Mouse (Mus musculus) cerebellum, adult (tissue): ENCODE data around the gene Ppp2r5e.
"Not testable (repeated sequence)": the region's sequence is repeated elsewhere in the genome, so short reads cannot be mapped to it uniquely, and the experiment has no call there.

Experiments
- ATAC-seq: cut with Nextera tagmentation; 2 replicates; pipeline ENCODE4 v1.9.2; 2017; ENCODE audit warnings: mild to moderate bottlenecking, moderate library complexity, mixed read lengths; ENCODE audit not compliant: insufficient number of reproducible peaks, low FRiP score, low TSS enrichment

Ppp2r5e gene

GRCm38 (mm10) chr12:75453027-75453426 is 143.0 kb downstream of the Ppp2r5e start:
- ATAC-seq = no peak

GRCm38 (mm10) chr12:75450592-75450991 is 145.5 kb downstream of the Ppp2r5e start:
- ATAC-seq = no peak

- no peak for ATAC-seq
Observed at GRCm38 (mm10) chr12:75450011-75450410, 146.0 kb downstream of the Ppp2r5e start.

- ATAC-seq = no peak
Observed at GRCm38 (mm10) chr12:75449475-75449966, 146.5 kb downstream of the Ppp2r5e start.

GRCm38 (mm10) chr12:75448921-75449320 is 147.1 kb downstream of the Ppp2r5e start:
- no peak for ATAC-seq

- ATAC-seq = no peak
Observed at GRCm38 (mm10) chr12:75446245-75446644, 149.8 kb downstream of the Ppp2r5e start.

GRCm38 (mm10) chr12:75432400-75432799 is 163.6 kb downstream of the Ppp2r5e start:
- ATAC-seq = not testable (repeated sequence)

GRCm38 (mm10) chr12:75429685-75430396 is 166.2 kb downstream of the Ppp2r5e start:
- ATAC-seq = no peak

GRCm38 (mm10) chr12:75428719-75429118 is 167.3 kb downstream of the Ppp2r5e start:
- no peak for ATAC-seq

- ATAC-seq = no peak
Observed at GRCm38 (mm10) chr12:75425882-75426281, 170.2 kb downstream of the Ppp2r5e start.

GRCm38 (mm10) chr12:75424817-75425216 is 171.2 kb downstream of the Ppp2r5e start:
- ATAC-seq = no peak

- no peak for ATAC-seq
Observed at GRCm38 (mm10) chr12:75424359-75424758, 171.7 kb downstream of the Ppp2r5e start.

- ATAC-seq = no peak
Observed at GRCm38 (mm10) chr12:75416681-75417080, 179.4 kb downstream of the Ppp2r5e start, which contains the start of gene Gphb5. Gene Gphb5 (minus strand): TSS chr12:75416781.

- ATAC-seq = no peak
Observed at GRCm38 (mm10) chr12:75414991-75415390, 181.1 kb downstream of the Ppp2r5e start.

- ATAC-seq = no peak
Observed at GRCm38 (mm10) chr12:75412964-75413363, 183.1 kb downstream of the Ppp2r5e start.
